Mouse (Mus musculus) kidney, adult 10 weeks (tissue): ENCODE measurements around the gene Dus1l. TPM values are rescaled to one million over a fixed set of nuclear protein-coding genes. Genes with fewer than 3 reads are reported as not detected.

Experiments used
- polyA plus RNA-seq: library from polyadenylated mRNA; stranded (reverse); fragments of 350-450 nt; fragmentation: Illumina TruSeq; extraction: RNeasy Lipid Tissue Mini Kit (QIAGEN cat#74804); gene quantifications from one replicate; pipeline ENCODE4 v1.2.3, GENCODE M21; 2014; ENCODE audit warnings: low read depth, low replicate concordance

The Dus1l gene
- 7.1 TPM for polyA plus RNA-seq

GRCm38 (mm10) chr11:120795756-120796613, at the start of gene Dus1l:
Gene Dus1l, minus strand, starts transcription at chr11:120796403.

GRCm38 (mm10) chr11:120823956-120824786, 28.0 kb upstream of the Dus1l start, which contains the start of gene Fasn:
Gene Fasn, minus strand, starts transcription at chr11:120824547.

GRCm38 (mm10) chr11:120784064-120784791, 12.0 kb downstream of the Dus1l start, which contains the start of the genes Rfng and Gps1:
Gene Rfng, minus strand, starts transcription at chr11:120784207.
Gene Gps1, plus strand, starts transcription at chr11:120784272.

GRCm38 (mm10) chr11:120762672-120763041, 33.5 kb downstream of the Dus1l start, which contains the start of gene Hmga1b:
Gene Hmga1b, plus strand, starts transcription at chr11:120762794.

Other genes starting within 250 kb of the Dus1l start
- gene Mcrip1, start 246.7 kb downstream of the Dus1l start, polyA plus RNA-seq, result 0.89 TPM
- gene Ppp1r27, start 245.3 kb downstream of the Dus1l start, polyA plus RNA-seq, result not detected
- gene P4hb, start 223.2 kb downstream of the Dus1l start, polyA plus RNA-seq, result 238 TPM
- 20.6 TPM for gene Arhgdia, start 214.8 kb downstream of the Dus1l start, polyA plus RNA-seq
- gene Alyref, start 198.0 kb downstream of the Dus1l start, polyA plus RNA-seq, result 11.9 TPM
- gene Anapc11, start 198.0 kb downstream of the Dus1l start, polyA plus RNA-seq, result 7.1 TPM
- gene Npb, start 187.9 kb downstream of the Dus1l start, polyA plus RNA-seq, result not detected
- 15.0 TPM for gene Pcyt2, start 178.5 kb downstream of the Dus1l start, polyA plus RNA-seq
- gene Sirt7, start 171.2 kb downstream of the Dus1l start, polyA plus RNA-seq, result 3.0 TPM
- 11.3 TPM for gene Mafg, start 162.8 kb downstream of the Dus1l start, polyA plus RNA-seq
- 0.32 TPM for gene Pycr1, start 152.6 kb downstream of the Dus1l start, polyA plus RNA-seq
- not detected for gene Myadml2, start 148.2 kb downstream of the Dus1l start, polyA plus RNA-seq
- not detected for gene Notum, start 135.2 kb downstream of the Dus1l start, polyA plus RNA-seq
- gene Aspscr1, start 123.4 kb downstream of the Dus1l start, polyA plus RNA-seq, result 1.6 TPM
- gene Cenpx, start 82.7 kb downstream of the Dus1l start, polyA plus RNA-seq, result 0.97 TPM
- 0.24 TPM for gene Lrrc45, start 82.5 kb downstream of the Dus1l start, polyA plus RNA-seq
- not detected for gene Rac3, start 74.9 kb downstream of the Dus1l start, polyA plus RNA-seq
- 1.3 TPM for gene Dcxr, start 69.1 kb downstream of the Dus1l start, polyA plus RNA-seq
- not detected for gene Cbr2, start 64.3 kb downstream of the Dus1l start, polyA plus RNA-seq
- not detected for gene Hmga1b, start 33.6 kb downstream of the Dus1l start, polyA plus RNA-seq
- gene Rfng, start 12.2 kb downstream of the Dus1l start, polyA plus RNA-seq, result not detected
- gene Gps1, start 12.1 kb downstream of the Dus1l start, polyA plus RNA-seq, result 17.3 TPM
- gene Fasn, start 28.1 kb upstream of the Dus1l start, polyA plus RNA-seq, result 0.44 TPM
- gene Ccdc57, start 136.5 kb upstream of the Dus1l start, polyA plus RNA-seq, result 0.28 TPM
- not detected for gene Slc16a3, start 152.1 kb upstream of the Dus1l start, polyA plus RNA-seq
- 41.8 TPM for gene Csnk1d, start 194.9 kb upstream of the Dus1l start, polyA plus RNA-seq
- gene Cd7, start 243.0 kb upstream of the Dus1l start, polyA plus RNA-seq, result not detected